Mouse (Mus musculus) MEL (cell line): ENCODE results near the gene Atg4a-ps.

Source experiments
- BHLHE40 ChIP-seq: IDR thresholded peaks from 2 replicates; pipeline ENCODE4 v1.6.1; 2012; ENCODE audit warnings: low read depth, mild to moderate bottlenecking, inconsistent platforms, low read length, improper control_type of control experiment, borderline replicate concordance
- CHD1 ChIP-seq: IDR thresholded peaks from 2 replicates; pipeline ENCODE4 v1.6.1; 2012; ENCODE audit warnings: low read depth, mild to moderate bottlenecking, inconsistent platforms, low read length, improper control_type of control experiment
- CTCF ChIP-seq, 3 experiments: IDR thresholded peaks in 2 of 3; conservative IDR thresholded peaks in 1 of 3; 2 replicates each; pipeline ENCODE4 v1.5.1; 2011 to 2012; ENCODE audit warnings: low read length in 3 of 3, low read depth in 2 of 3, mild to moderate bottlenecking in 2 of 3, improper control_type of control experiment in 1 of 3, inconsistent platforms in 1 of 3, mixed read lengths in 1 of 3, moderate library complexity in 1 of 3; ENCODE audit not compliant: control insufficient read depth in 1 of 3, insufficient read depth in 1 of 3, poor library complexity in 1 of 3, severe bottlenecking in 1 of 3
- EP300 ChIP-seq, 2 experiments: IDR thresholded peaks; 2 replicates each; pipeline ENCODE4 v1.6.1; 2011; ENCODE audit warnings: improper control_type of control experiment in 2 of 2, low read length in 2 of 2, low read depth in 1 of 2, mild to moderate bottlenecking in 1 of 2
- HCFC1 ChIP-seq: IDR thresholded peaks from 2 replicates; pipeline ENCODE4 v1.6.1; 2012; ENCODE audit warnings: low read depth, mild to moderate bottlenecking, inconsistent platforms, low read length, improper control_type of control experiment, moderate library complexity
- KAT2A ChIP-seq: conservative IDR thresholded peaks from 2 replicates; pipeline ENCODE4 v1.6.1; 2012; ENCODE audit warnings: low read depth, low read length, improper control_type of control experiment, inconsistent platforms
- POLR2AphosphoS2 ChIP-seq: IDR thresholded peaks from 2 replicates; pipeline ENCODE4 v1.6.1; 2011; ENCODE audit warnings: low read length, improper control_type of control experiment
- TAL1 ChIP-seq: IDR thresholded peaks from 2 replicates; pipeline ENCODE4 v1.6.1; 2012; ENCODE audit warnings: mild to moderate bottlenecking, inconsistent platforms, low read length, moderate library complexity, mixed read lengths
- TBP ChIP-seq: IDR thresholded peaks from 2 replicates; pipeline ENCODE4 v1.8.0; 2011; ENCODE audit warnings: low read depth, low read length, improper control_type of control experiment
- TCF12 ChIP-seq: IDR thresholded peaks from 2 replicates; pipeline ENCODE4 v1.6.1; 2014; ENCODE audit warnings: low read depth, mild to moderate bottlenecking, inconsistent platforms, low read length, improper control_type of control experiment, moderate library complexity
- USF1 ChIP-seq: IDR thresholded peaks from 2 replicates; pipeline ENCODE4 v1.6.1; 2014; ENCODE audit warnings: low read depth, mild to moderate bottlenecking, inconsistent platforms, low read length, improper control_type of control experiment, moderate library complexity
- USF2 ChIP-seq, 2 experiments: IDR thresholded peaks; 2 replicates each; pipeline ENCODE4 v1.6.1; 2011 to 2012; ENCODE audit warnings: improper control_type of control experiment in 2 of 2, low read length in 2 of 2, borderline replicate concordance in 1 of 2, inconsistent platforms in 1 of 2, low read depth in 1 of 2, mild to moderate bottlenecking in 1 of 2; ENCODE audit not compliant: insufficient read depth in 1 of 2

- TF ChIP-seq USF1: no peak
- no peak for TF ChIP-seq EP300 (IDR thresholded peaks at IDR 0.05; ENCODE audit: low read depth in 1 of 2, low read length in 2 of 2)
- TF ChIP-seq TCF12: no peak
- TF ChIP-seq HCFC1: no peak
- TF ChIP-seq BHLHE40: no peak
- TF ChIP-seq TAL1: no peak
- no peak for TF ChIP-seq CTCF (IDR thresholded peaks at IDR 0.05 in 2 of 3, conservative IDR thresholded peaks at IDR 0.05 in 1 of 3; ENCODE audit: control insufficient read depth in 1 of 3, insufficient read depth in 1 of 3, low read depth in 2 of 3, low read length in 3 of 3, poor library complexity in 1 of 3, severe bottlenecking in 1 of 3)
- TF ChIP-seq POLR2AphosphoS2: no peak
- no peak for TF ChIP-seq TBP
- no peak for TF ChIP-seq KAT2A
- TF ChIP-seq USF2 (IDR thresholded peaks at IDR 0.05; ENCODE audit: borderline replicate concordance in 1 of 2, insufficient read depth in 1 of 2, low read depth in 1 of 2, low read length in 2 of 2): no peak
- TF ChIP-seq CHD1: no peak
Observed at GRCm38 (mm10) chr3:103601011-103601410, 44.9 kb downstream of the Atg4a-ps start.
